Mouse (Mus musculus) cerebellum, adult 8-10 months (tissue): ENCODE measurements at regions not wholly inside any gene's neighbourhood (a gene's known extent, or its start where the extent isn't known, plus 50 kb on each side); places are given as distances from the start of the nearest gene placed in this dataset.

Experiments used
- DNase-seq: peaks from one replicate; pipeline ENCODE4 v3.0.0; 2022

DNA sequence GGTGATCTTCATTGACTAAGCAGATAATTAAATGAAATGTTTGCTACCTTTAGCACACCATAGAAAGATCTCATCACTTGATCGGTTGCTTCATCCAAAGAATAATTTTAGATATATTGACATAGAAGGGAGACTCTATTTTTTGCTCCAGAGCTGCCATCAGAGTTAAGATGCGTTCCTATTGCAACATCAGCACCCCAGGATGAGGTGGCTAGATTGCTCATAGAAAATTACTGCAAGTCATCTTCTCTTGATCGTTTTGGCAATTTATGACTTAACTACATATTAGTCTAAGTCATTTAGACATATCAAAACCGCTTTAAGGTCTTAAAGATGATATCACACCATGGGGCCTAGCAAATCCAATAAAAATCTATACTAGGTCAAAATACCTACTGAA lies 778.0 kb upstream of the Celf2 start:
- no peak for DNase-seq

DNA sequence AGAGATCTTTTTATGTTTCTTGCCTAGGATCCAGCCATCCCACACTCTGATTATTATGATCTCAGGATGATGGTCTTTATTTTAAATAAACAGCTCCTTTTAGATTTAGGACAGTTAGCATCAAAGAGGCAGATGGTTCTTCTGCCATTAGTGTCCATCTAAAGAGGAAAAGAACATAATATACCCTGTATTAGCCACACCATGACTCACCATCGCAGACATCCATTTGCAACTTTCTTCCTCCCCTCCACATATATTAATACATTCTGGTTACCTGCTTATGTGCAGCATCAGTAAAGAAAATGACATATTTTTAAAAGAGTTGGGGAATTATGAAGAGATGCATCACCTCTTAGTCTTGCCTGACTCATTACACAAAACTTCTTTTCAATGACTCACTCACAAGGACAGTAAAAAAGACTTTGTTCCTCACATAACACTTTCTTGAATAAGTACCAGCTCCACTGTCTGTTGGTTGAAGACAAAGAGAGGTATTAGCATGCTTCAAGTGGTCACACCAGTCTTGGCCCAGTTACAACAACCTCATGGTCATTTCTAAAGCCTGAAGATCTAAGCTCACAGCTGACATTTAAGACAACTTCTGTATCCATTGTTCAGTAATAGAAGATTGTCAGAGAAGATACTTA lies 766.9 kb upstream of the Celf2 start:
- DNase-seq: no peak
